23 mouse cellular contexts compared by ENCODE assay signal in the genomic region with DNA sequence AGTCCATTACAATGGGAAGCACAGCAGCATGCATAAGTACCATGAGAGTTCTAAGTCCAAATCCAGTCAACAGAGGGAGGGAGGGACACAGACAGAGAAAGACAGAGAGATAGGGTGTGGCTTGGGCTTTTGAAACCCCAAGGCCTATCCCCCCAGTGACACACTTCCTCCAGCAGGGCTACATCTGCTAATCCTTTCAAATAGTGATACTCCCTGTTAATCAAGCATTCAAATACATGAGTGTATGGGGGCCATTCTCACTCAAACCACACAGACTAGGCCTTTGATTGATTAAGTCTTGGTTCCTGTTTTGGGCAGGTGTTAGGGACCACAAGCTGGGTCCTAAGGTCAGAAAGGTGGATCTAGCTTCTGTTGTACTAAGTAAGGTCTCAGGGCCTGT. TPM values are rescaled to one million over a fixed set of nuclear protein-coding genes. Genes with fewer than 3 reads are reported as not detected.
DNase-seq lines count a peak whose midpoint lies in the region; ATAC-seq and TF ChIP-seq lines count a peak whose summit lies in the region.
"Had no signal": no experiment of that assay in that cellular context is flagged by ENCODE, and none has a peak within 500 bp of the region (broad histone marks: within the 10 kb centered on the region; RNA-seq: fewer than 3 reads in every experiment).

No protein-coding gene starts in this region.

- peak; percentile 84 for DNase-seq in ES-CJ7 (ENCODE audit: low read depth, low spot score)
- DNase-seq in ovary, postnatal 36 days (ENCODE audit: low spot score) = no peak
- no peak for DNase-seq in layer of hippocampus, postnatal 14 days (ENCODE audit: low spot score in 2 of 2)
- no peak for DNase-seq in heart, adult 2 months
- DNase-seq: adrenal gland, postnatal 14 days; cerebellum, adult 11-12 months; cerebellum, postnatal 25 days; heart, adult 18-20 months; heart, postnatal 4 days; kidney, adult 8-10 months; kidney, postnatal 25 days; right cerebral cortex, postnatal 14 days; thymus, postnatal 36 days had no signal

- TF ChIP-seq EP300 in heart, adult 2 months (IDR thresholded peaks at IDR 0.05; ENCODE audit: insufficient read depth, low read depth, low read length) = no peak

- H3K9me3 ChIP-seq in intestine, postnatal 0 days (ENCODE audit: control insufficient read depth) = no peaks in the 10 kb centered on the region
- no peaks in the 10 kb centered on the region for H3K9me3 ChIP-seq in intestine, embryonic 15.5 days
- H3K9me3 ChIP-seq: embryonic facial prominence, embryonic 10.5 days; heart, embryonic 15.5 days; midbrain, embryonic 12.5 days; neural tube, embryonic 13.5 days had no signal

- H3K4me2 ChIP-seq in intestine, postnatal 0 days (replicated peaks; ENCODE audit: low read depth) = no peak overlapping the region
- no peak overlapping the region for H3K4me2 ChIP-seq in intestine, embryonic 15.5 days (replicated peaks)
- H3K4me2 ChIP-seq: heart, embryonic 15.5 days; midbrain, embryonic 12.5 days; neural tube, embryonic 13.5 days had no signal

- peaks cover 7% of the 10 kb centered on the region for H3K4me1 ChIP-seq in intestine, postnatal 0 days (replicated peaks; ENCODE audit: control insufficient read depth, insufficient read depth, low read length)
- H3K4me1 ChIP-seq in intestine, embryonic 15.5 days (replicated peaks) = 0 out of 2 replicates have a peak, but pooled peaks cover 8% of the 10 kb centered on the region
- H3K4me1 ChIP-seq in brown adipose tissue, adult 24 weeks (ENCODE audit: control insufficient read depth, insufficient read depth, insufficient read length, low read length) = no peaks in the 10 kb centered on the region; the same call in 1 of the 2 replicates
- peaks cover 2% of the 10 kb centered on the region for H3K4me1 ChIP-seq in heart, adult 2 months (ENCODE audit: control insufficient read depth, insufficient read depth, low read length)

- no peaks in the 10 kb centered on the region for H3K27me3 ChIP-seq in intestine, postnatal 0 days (replicated peaks; ENCODE audit: control insufficient read depth, insufficient read depth, low read length)
- H3K27me3 ChIP-seq in intestine, embryonic 15.5 days (replicated peaks) = no peaks in the 10 kb centered on the region
- H3K27me3 ChIP-seq in heart, adult 2 months (ENCODE audit: control insufficient read depth, insufficient read depth, low read length) = no peaks in the 10 kb centered on the region
- H3K27me3 ChIP-seq: heart, embryonic 15.5 days; midbrain, embryonic 12.5 days; neural tube, embryonic 13.5 days had no signal

- no peak for TF ChIP-seq POLR2A in heart, adult 2 months (IDR thresholded peaks at IDR 0.05; ENCODE audit: insufficient read depth, low read depth, low read length)

- no peaks in the 10 kb centered on the region for H3K36me3 ChIP-seq in intestine, postnatal 0 days (ENCODE audit: control insufficient read depth, insufficient read depth)
- no peaks in the 10 kb centered on the region for H3K36me3 ChIP-seq in intestine, embryonic 15.5 days
- H3K36me3 ChIP-seq in heart, adult 2 months (ENCODE audit: control insufficient read depth, insufficient read depth, low read length) = no peaks in the 10 kb centered on the region; the same call in 1 of the 2 replicates
- H3K36me3 ChIP-seq: embryonic facial prominence, embryonic 10.5 days; heart, embryonic 15.5 days; midbrain, embryonic 12.5 days; neural tube, embryonic 13.5 days had no signal

- TF ChIP-seq CTCF in intestine, postnatal 0 days (IDR thresholded peaks at IDR 0.05; ENCODE audit: low read depth) = peak; percentile 18; the same call in 1 of the 2 replicates
- TF ChIP-seq CTCF in heart, adult 2 months (IDR thresholded peaks at IDR 0.05) = no peak

- no peak overlapping the region for H3K9ac ChIP-seq in intestine, postnatal 0 days (ENCODE audit: low read depth, low read length)
- H3K9ac ChIP-seq in intestine, embryonic 15.5 days = no peak overlapping the region
- H3K9ac ChIP-seq in heart, adult 2 months (ENCODE audit: low read depth, low read length) = no peak overlapping the region
- H3K9ac ChIP-seq: heart, embryonic 15.5 days; liver, embryonic 14.5 days; midbrain, embryonic 12.5 days; neural tube, embryonic 13.5 days had no signal

- H3K4me3 ChIP-seq in intestine, postnatal 0 days (ENCODE audit: low read depth, low read length) = no peak overlapping the region
- H3K4me3 ChIP-seq in intestine, embryonic 15.5 days (replicated peaks) = no peak overlapping the region
- no peak overlapping the region for H3K4me3 ChIP-seq in brown adipose tissue, adult 24 weeks (ENCODE audit: insufficient read depth, low read depth, low read length)
- no peak overlapping the region for H3K4me3 ChIP-seq in heart, adult 2 months
- H3K4me3 ChIP-seq: embryonic facial prominence, embryonic 10.5 days; heart, embryonic 15.5 days; midbrain, embryonic 12.5 days; neural tube, embryonic 13.5 days had no signal

- peak overlapping the region; percentile 35; the same call in 1 of the 2 replicates for H3K27ac ChIP-seq in intestine, postnatal 0 days (ENCODE audit: low read depth, low read length)
- H3K27ac ChIP-seq in intestine, embryonic 15.5 days = no peak overlapping the region
- peak overlapping the region; percentile 19; the same call in 1 of the 2 replicates for H3K27ac ChIP-seq in brown adipose tissue, adult 24 weeks (replicated peaks; ENCODE audit: low read depth, low read length)
- H3K27ac ChIP-seq in heart, adult 2 months = no peak overlapping the region
- H3K27ac ChIP-seq: embryonic facial prominence, embryonic 10.5 days; heart, embryonic 15.5 days; hindbrain, postnatal 0 days; liver, embryonic 14.5 days; midbrain, embryonic 12.5 days; neural tube, embryonic 13.5 days had no signal

- no peaks in the 10 kb centered on the region for H3K79me2 ChIP-seq in heart, adult 2 months (replicated peaks; ENCODE audit: control insufficient read depth, insufficient read depth, low read length)

- intact Hi-C loops in heart, adult 2 months (cut with DNase I) = no loop called here

- no peak; the same call in 1 of the 2 replicates for ATAC-seq in intestine, postnatal 0 days
- no peak for ATAC-seq in intestine, embryonic 15.5 days
- peak; percentile 41 for ATAC-seq in neutrophil, adult 5-6 weeks (ENCODE audit: extremely low read depth, insufficient number of reproducible peaks, low FRiP score, poor library complexity, severe bottlenecking)
- ATAC-seq: hindbrain, postnatal 0 days had no signal

RNA-seq across cellular contexts. Expression of a gene that starts 4.5 kb away (rescaled TPM):
- 18.2 and 21.6 TPM in 2 replicates for polyA plus RNA-seq in intestine, postnatal 0 days (2015; fragmentation: Nextera tagmentation; extraction: Ambion mirVana)
- 40.1 and 42.0 TPM in 2 replicates for polyA plus RNA-seq in intestine, embryonic 15.5 days (2015; fragmentation: Nextera tagmentation; extraction: Ambion mirVana)
- 18.2 and 19.6 TPM in 2 replicates for polyA plus RNA-seq in brown adipose tissue, adult 24 weeks (2012; ENCODE audit: insufficient read depth, insufficient read length, missing spikeins)
- total RNA-seq in neutrophil, adult 5-6 weeks (2017) = 159 and 168 TPM in 2 replicates
- total RNA-seq in layer of hippocampus, postnatal 14 days (2021) = 10 to 100 TPM; 59.9 to 66.3 TPM
- 10 to 100 TPM; 23.6 to 24.0 TPM for total RNA-seq in heart, adult 2 months (2021)
- polyA plus RNA-seq in heart, adult 2 months (2012; rRNA removed) = 12.5 and 20.2 TPM in 2 replicates

Comparison
In these comparisons a context has a peak if more than half of its experiments do, and no peak if none do; other contexts are left out.
1. H3K27ac ChIP-seq: peak in intestine, postnatal 0 days (single experiment) and brown adipose tissue, adult 24 weeks (single experiment); none in intestine, embryonic 15.5 days (single experiment) and heart, adult 2 months (single experiment).